Mouse (Mus musculus): ENCODE measurements around the gene Lrat.

- TF ChIP-seq CTCF (IDR thresholded peaks at IDR 0.05) (no peak), EP300 (IDR thresholded peaks at IDR 0.05) (no peak)
Measured at GRCm38 (mm10) chr3:82946375-82947107, 42.8 kb upstream of the Lrat start.

Data from lung, postnatal 0 days (tissue).